Mouse (Mus musculus) frontal cortex, adult (tissue): ENCODE measurements around the gene Traf1.
A peak's percentile ranks its signal among the peaks of the same experiment; 100 is the strongest.

ENCODE experiments used
- ATAC-seq: cut with Nextera tagmentation; 2 replicates; pipeline ENCODE4 v1.9.2; 2017; ENCODE audit warnings: mild to moderate bottlenecking, moderate library complexity, mixed read lengths; ENCODE audit not compliant: low TSS enrichment

Gene Traf1

GRCm38 (mm10) chr2:34966243-34966934 is 4.8 kb upstream of the Traf1 start:
- ATAC-seq = no peak

- ATAC-seq = no peak
These were observed 4.2 kb upstream of the Traf1 start for GRCm38 (mm10) chr2:34965806-34966205.

GRCm38 (mm10) chr2:34965293-34965692 is 3.7 kb upstream of the Traf1 start:
- ATAC-seq = no peak

GRCm38 (mm10) chr2:34964651-34965050 is 3.1 kb upstream of the Traf1 start:
- no peak for ATAC-seq

GRCm38 (mm10) chr2:34964230-34964629 is 2.7 kb upstream of the Traf1 start:
- no peak for ATAC-seq

GRCm38 (mm10) chr2:34963371-34963956 is 1.9 kb upstream of the Traf1 start:
- no peak for ATAC-seq

- no peak for ATAC-seq
These were observed 1.3 kb upstream of the Traf1 start for GRCm38 (mm10) chr2:34962893-34963292.

GRCm38 (mm10) chr2:34962211-34962610 is 639 bp upstream of the Traf1 start:
- no peak for ATAC-seq

- ATAC-seq = no peak
These were observed 606 bp downstream of the Traf1 start for GRCm38 (mm10) chr2:34960966-34961365.

GRCm38 (mm10) chr2:34960466-34960865 is 1.1 kb downstream of the Traf1 start:
- ATAC-seq = no peak

- no peak for ATAC-seq
These were observed 3.0 kb downstream of the Traf1 start for GRCm38 (mm10) chr2:34958582-34958981.

GRCm38 (mm10) chr2:34958036-34958435 is 3.5 kb downstream of the Traf1 start:
- no peak for ATAC-seq

- no peak for ATAC-seq
These were observed 4.2 kb downstream of the Traf1 start for GRCm38 (mm10) chr2:34957405-34957804.

GRCm38 (mm10) chr2:34956941-34957340 is 4.6 kb downstream of the Traf1 start:
- ATAC-seq = no peak

- ATAC-seq = no peak
These were observed 7.2 kb downstream of the Traf1 start for GRCm38 (mm10) chr2:34954344-34954743.

- ATAC-seq = peak; percentile 65
These were observed 7.9 kb downstream of the Traf1 start for GRCm38 (mm10) chr2:34953547-34954116.

GRCm38 (mm10) chr2:34953018-34953417 is 8.6 kb downstream of the Traf1 start:
- ATAC-seq = no peak

- no peak for ATAC-seq
These were observed 10.1 kb downstream of the Traf1 start for GRCm38 (mm10) chr2:34951469-34951868.

- no peak for ATAC-seq
These were observed 12.9 kb downstream of the Traf1 start for GRCm38 (mm10) chr2:34948622-34949021.

- no peak for ATAC-seq
These were observed 15.5 kb downstream of the Traf1 start for GRCm38 (mm10) chr2:34946046-34946445.

GRCm38 (mm10) chr2:34945580-34945979 is 16.0 kb downstream of the Traf1 start:
- no peak for ATAC-seq

GRCm38 (mm10) chr2:34944761-34945160 is 16.8 kb downstream of the Traf1 start:
- no peak for ATAC-seq

GRCm38 (mm10) chr2:34943556-34944120 is 17.9 kb downstream of the Traf1 start:
- ATAC-seq = no peak
